Mouse (Mus musculus): Measurements from ENCODE around the gene Gabre. TPM values are rescaled to one million over a fixed set of nuclear protein-coding genes. Genes with fewer than 3 reads are reported as not detected.

Gene Gabre
- total RNA-seq (2015; ENCODE audit: low replicate concordance) = not detected in 2 replicates
- not detected in 2 replicates for total RNA-seq (2017; ENCODE audit: low replicate concordance)

- no peak for ATAC-seq (replicated peaks; ENCODE audit: low FRiP score, poor library complexity, severe bottlenecking)
These were observed at the start of gene Gabre for GRCm38 (mm10) chrX:72274659-72275371. Gene Gabre, minus strand, starts transcription at chrX:72274803.

- ATAC-seq (replicated peaks; ENCODE audit: low FRiP score, poor library complexity, severe bottlenecking) = no peak
These were observed 23.2 kb upstream of the Gabre start for GRCm38 (mm10) chrX:72297812-72298211.

GRCm38 (mm10) chrX:72275372-72275663 is 715 bp upstream of the Gabre start:
- ATAC-seq (replicated peaks; ENCODE audit: low FRiP score, poor library complexity, severe bottlenecking) = no peak

GRCm38 (mm10) chrX:72273966-72274658 is 491 bp downstream of the Gabre start:
- ATAC-seq (replicated peaks; ENCODE audit: low FRiP score, poor library complexity, severe bottlenecking) = no peak

- ATAC-seq (replicated peaks; ENCODE audit: low FRiP score, poor library complexity, severe bottlenecking) = no peak
These were observed 4.0 kb downstream of the Gabre start for GRCm38 (mm10) chrX:72270637-72271036.

GRCm38 (mm10) chrX:72221717-72222116 is 52.9 kb downstream of the Gabre start, which contains the start of gene Magea4:
Gene Magea4, plus strand, starts transcription at chrX:72222017.
- ATAC-seq (replicated peaks; ENCODE audit: low FRiP score, poor library complexity, severe bottlenecking) = no peak

Other genes with a start within 250 kb of the Gabre start
- not detected in 2 replicates for gene Magea4, start 52.8 kb downstream of the Gabre start, total RNA-seq (2015; ENCODE audit: low replicate concordance)
- gene Magea4, start 52.8 kb downstream of the Gabre start, total RNA-seq (2017; ENCODE audit: low replicate concordance) = not detected in 2 replicates
- not detected in 2 replicates for gene Magea10, start 112.1 kb upstream of the Gabre start, total RNA-seq (2015; ENCODE audit: low replicate concordance)
- not detected in 2 replicates for gene Magea10, start 112.1 kb upstream of the Gabre start, total RNA-seq (2017; ENCODE audit: low replicate concordance)

All from erythroblast, adult 5-6 weeks (primary cell).